8 mouse cellular contexts compared by ENCODE assay signal in genomic region chr14:26669292-26670073, GRCm38 (mm10). TPM values are rescaled to one million over a fixed set of nuclear protein-coding genes. Genes with fewer than 3 reads are reported as not detected.
A peak's percentile ranks its signal among the peaks of the same experiment; 100 is the strongest.
DNase-seq lines count a peak whose midpoint lies in the region; ATAC-seq lines count a peak whose summit lies in the region.

Gene Pde12 (minus strand): TSS chr14:26669883.

- peak within 1 kb of the TSS; percentile 98 for H3K4me3 ChIP-seq in heart, embryonic 10.5 days
- peak within 1 kb of the TSS; percentile 90 for H3K4me3 ChIP-seq in kidney, embryonic 15.5 days (replicated peaks)

- peaks cover 19% of the 10 kb centered on the region for H3K36me3 ChIP-seq in heart, embryonic 10.5 days
- peaks cover 21% of the 10 kb centered on the region for H3K36me3 ChIP-seq in kidney, embryonic 15.5 days

- peak; percentile 88 to 89 for DNase-seq in B cell, adult 2 months
- DNase-seq in brain, adult 2 months (ENCODE audit: low read depth, low spot score) = peak; percentile 98
- peak; percentile 95 for DNase-seq in heart, embryonic 10.5 days (ENCODE audit: low spot score)
- peak; percentile 86 for DNase-seq in liver
- peak; percentile 81 to 91 for DNase-seq in spleen, postnatal 4 days (ENCODE audit: low spot score in 2 of 2)

- peak within 1 kb of the TSS; percentile 97 for H3K27ac ChIP-seq in heart, embryonic 10.5 days
- H3K27ac ChIP-seq in kidney, embryonic 15.5 days = peak within 1 kb of the TSS; percentile 93

- peak within 1 kb of the TSS; percentile 90 for H3K4me2 ChIP-seq in kidney, embryonic 15.5 days

- no peaks in the 10 kb centered on the region for H3K27me3 ChIP-seq in heart, embryonic 10.5 days (ENCODE audit: insufficient read depth, poor library complexity, severe bottlenecking)
- no peaks in the 10 kb centered on the region for H3K27me3 ChIP-seq in kidney, embryonic 15.5 days

- under 1% methylated on average over 70 of the region's 70 CpGs for WGBS in heart, embryonic 10.5 days
- WGBS in kidney, embryonic 15.5 days = under 1% methylated on average over 70 of the region's 70 CpGs

- ATAC-seq in erythroblast, adult 5-6 weeks (replicated peaks; ENCODE audit: low FRiP score, poor library complexity, severe bottlenecking) = peak; percentile 83
- ATAC-seq in kidney, embryonic 15.5 days (replicated peaks; ENCODE audit: low FRiP score) = peak; percentile 94
- ATAC-seq in monocyte, adult 5-6 weeks (replicated peaks; ENCODE audit: insufficient number of reproducible peaks, low FRiP score, low TSS enrichment, poor library complexity, severe bottlenecking) = peak; percentile 84

- H3K4me1 ChIP-seq in heart, embryonic 10.5 days = peaks cover 10% of the 10 kb centered on the region
- peaks cover 22% of the 10 kb centered on the region for H3K4me1 ChIP-seq in kidney, embryonic 15.5 days

- peak within 1 kb of the TSS; percentile 86 for H3K9ac ChIP-seq in kidney, embryonic 15.5 days

- H3K9me3 ChIP-seq in heart, embryonic 10.5 days = no peaks in the 10 kb centered on the region
- H3K9me3 ChIP-seq in kidney, embryonic 15.5 days (replicated peaks) = no peaks in the 10 kb centered on the region

RNA-seq across cellular contexts. Expression of gene Pde12, which starts in this region (rescaled TPM):
- 2.5 and 4.0 TPM in 2 replicates for total RNA-seq in erythroblast, adult 5-6 weeks (2015; ENCODE audit: low replicate concordance)
- 3.1 and 3.7 TPM in 2 replicates for total RNA-seq in erythroblast, adult 5-6 weeks (2017; ENCODE audit: low replicate concordance)
- polyA plus RNA-seq in heart, embryonic 10.5 days (2016; fragmentation: Nextera tagmentation; extraction: Ambion mirVana) = 11.0 and 12.4 TPM in 2 replicates
- 9.7 and 9.9 TPM in 2 replicates for polyA plus RNA-seq in kidney, embryonic 15.5 days (2015; fragmentation: Nextera tagmentation; extraction: Ambion mirVana)
- total RNA-seq in monocyte, adult 5-6 weeks (2017) = 8.6 to 12.8 TPM (median 10.5 TPM) in 3 replicates

Comparison
In these comparisons a context has a peak if more than half of its experiments do, and no peak if none do; other contexts are left out.
1. Peak in every context shown above with its lines: DNase-seq, ATAC-seq, H3K4me3 ChIP-seq and H3K27ac ChIP-seq.